Mouse (Mus musculus) kidney, embryonic 14.5 days (tissue): Measurements from ENCODE around the gene Hist1h4h. TPM values are rescaled to one million over a fixed set of nuclear protein-coding genes. Genes with fewer than 3 reads are reported as not detected.
"Not testable (repeated sequence)": the region's sequence is repeated elsewhere in the genome, so short reads cannot be mapped to it uniquely, and the experiment has no call there.

Experiments used
- ATAC-seq: fragments of 200-750 bp; cut with Nextera tagmentation; 2 replicates; pipeline ENCODE4 v1.8.0; 2017; ENCODE audit warnings: moderate number of reproducible peaks, mild to moderate bottlenecking, moderate TSS enrichment, moderate library complexity; ENCODE audit not compliant: low FRiP score, low TSS enrichment
- H3K27ac ChIP-seq: fragments of 300-500 bp; sonication (generic); 2 replicates; pipeline ENCODE4 v1.5.1; 2014; ENCODE audit warnings: low read depth, mild to moderate bottlenecking, low read length, moderate library complexity, mixed read lengths
- H3K27me3 ChIP-seq: fragments of 300-500 bp; sonication (generic); 2 replicates; pipeline ENCODE4 v1.6.1; 2014; ENCODE audit warnings: mild to moderate bottlenecking, low read length; ENCODE audit not compliant: control insufficient read depth, insufficient read depth
- H3K36me3 ChIP-seq: fragments of 300-500 bp; sonication (generic); 2 replicates; pipeline ENCODE4 v1.6.1; 2014; ENCODE audit warnings: low read length, mixed read lengths; ENCODE audit not compliant: control insufficient read depth, insufficient read depth
- H3K4me1 ChIP-seq: fragments of 300-500 bp; sonication (generic); 2 replicates; pipeline ENCODE4 v1.6.1; 2014; ENCODE audit warnings: low read length, mixed read lengths; ENCODE audit not compliant: control insufficient read depth, insufficient read depth
- H3K4me2 ChIP-seq: fragments of 300-500 bp; sonication (generic); replicated peaks from 2 replicates; pipeline ENCODE4 v1.6.1; 2014; ENCODE audit warnings: low read depth, mild to moderate bottlenecking, low read length
- H3K4me3 ChIP-seq: fragments of 300-500 bp; sonication (generic); 2 replicates; pipeline ENCODE4 v1.5.1; 2014; ENCODE audit warnings: mild to moderate bottlenecking, low read length
- H3K9ac ChIP-seq: fragments of 300-500 bp; sonication (generic); 2 replicates; pipeline ENCODE4 v1.6.1; 2014; ENCODE audit warnings: low read depth, mild to moderate bottlenecking, low read length, moderate library complexity
- H3K9me3 ChIP-seq: fragments of 300-500 bp; sonication (generic); 2 replicates; pipeline ENCODE4 v1.6.1; 2016; ENCODE audit warnings: low read length; ENCODE audit not compliant: control insufficient read depth
- WGBS: fragments of 180-500 bp; shearing (Covaris S2); extraction: QIAGEN DNeasy Blood & Tissue Kit; methylation state at CpG from one replicate; pipeline ENCODE4 v1.1.7; 2014; 5-methylcytosine and 5-hydroxymethylcytosine counted together
- polyA plus RNA-seq: library from polyadenylated mRNA; unstranded; fragments of >200 nt; fragmentation: Nextera tagmentation; extraction: Ambion mirVana; gene quantifications from 2 replicates; pipeline ENCODE4 v1.2.1, GENCODE M21; 2014

The Hist1h4h gene
- polyA plus RNA-seq, 1 experiment from 2014 or later = 6.1 TPM

- ATAC-seq = no peak
- 17% methylated on average over 7 of the region's 7 CpGs for WGBS
- peak overlapping the region; percentile 62 for H3K4me3 ChIP-seq
- peak overlapping the region; percentile 99 for H3K27ac ChIP-seq
- H3K9ac ChIP-seq = peak overlapping the region; percentile 89
- H3K4me1 ChIP-seq = peaks cover 16% of the 10 kb centered on the region
- H3K9me3 ChIP-seq = no peaks in the 10 kb centered on the region
- no peaks in the 10 kb centered on the region for H3K27me3 ChIP-seq
- no peaks in the 10 kb centered on the region for H3K36me3 ChIP-seq
- H3K4me2 ChIP-seq = peak overlapping the region; percentile 69
These were observed 5.4 kb downstream of the Hist1h4h start for GRCm38 (mm10) chr13:23536076-23536822.

GRCm38 (mm10) chr13:23537006-23537710 is 6.3 kb downstream of the Hist1h4h start:
- WGBS = 68% methylated on average over 3 of the region's 3 CpGs
- no peaks in the 10 kb centered on the region for H3K36me3 ChIP-seq
- no peaks in the 10 kb centered on the region for H3K27me3 ChIP-seq
- ATAC-seq = no peak
- H3K9ac ChIP-seq = peak overlapping the region; percentile 89; the same call in 1 of the 2 replicates
- H3K9me3 ChIP-seq = no peaks in the 10 kb centered on the region
- peak overlapping the region; percentile 62 for H3K4me3 ChIP-seq
- H3K4me1 ChIP-seq = peaks cover 16% of the 10 kb centered on the region
- H3K4me2 ChIP-seq = peak overlapping the region; percentile 69
- no peak overlapping the region for H3K27ac ChIP-seq

- Histone ChIP-seq H3K4me3 (no peak overlapping the region), H3K36me3 (no peaks in the 10 kb centered on the region), H3K9me3 (no peaks in the 10 kb centered on the region), H3K4me1 (peaks cover 10% of the 10 kb centered on the region), H3K27ac (no peak overlapping the region), H3K27me3 (no peaks in the 10 kb centered on the region), H3K4me2 (no peak overlapping the region), H3K9ac (no peak overlapping the region)
- 72% methylated on average over 5 of the region's 5 CpGs for WGBS
- ATAC-seq = no peak
These were observed 7.4 kb downstream of the Hist1h4h start for GRCm38 (mm10) chr13:23538249-23538648.

GRCm38 (mm10) chr13:23539821-23540220 is 9.0 kb downstream of the Hist1h4h start:
- not testable (repeated sequence) for H3K36me3 ChIP-seq, H3K27ac ChIP-seq, H3K9ac ChIP-seq, H3K27me3 ChIP-seq, H3K4me1 ChIP-seq, H3K4me3 ChIP-seq, ATAC-seq, H3K9me3 ChIP-seq, H3K4me2 ChIP-seq
- 68% methylated on average over 1 of the region's 1 CpGs for WGBS

- H3K9me3 ChIP-seq = no peaks in the 10 kb centered on the region
- H3K27me3 ChIP-seq = no peaks in the 10 kb centered on the region
- no peak overlapping the region for H3K27ac ChIP-seq
- H3K4me2 ChIP-seq = no peak overlapping the region
- no peak overlapping the region for H3K9ac ChIP-seq
- H3K4me1 ChIP-seq = peaks cover 5% of the 10 kb centered on the region
- no peaks in the 10 kb centered on the region for H3K36me3 ChIP-seq
- no peak for ATAC-seq
- WGBS = 90% methylated on average over 3 of the region's 3 CpGs
- no peak overlapping the region for H3K4me3 ChIP-seq
These were observed 10.6 kb downstream of the Hist1h4h start for GRCm38 (mm10) chr13:23541497-23541896.

GRCm38 (mm10) chr13:23542225-23542980 is 11.6 kb downstream of the Hist1h4h start:
- not testable (repeated sequence) for H3K4me1 ChIP-seq, H3K36me3 ChIP-seq, ATAC-seq, H3K27me3 ChIP-seq, H3K9me3 ChIP-seq
- 11% methylated on average over 3 of the region's 3 CpGs for WGBS
- peak overlapping the region; percentile 68 for H3K9ac ChIP-seq
- peak overlapping the region; percentile 88 for H3K27ac ChIP-seq
- peak overlapping the region; percentile 44 for H3K4me3 ChIP-seq
- peak overlapping the region; percentile 76 for H3K4me2 ChIP-seq

- H3K4me1 ChIP-seq, H3K27me3 ChIP-seq, H3K9me3 ChIP-seq, H3K36me3 ChIP-seq: not testable (repeated sequence)
- H3K4me2 ChIP-seq = peak within 1 kb of the TSS; percentile 76
- H3K9ac ChIP-seq = peak within 1 kb of the TSS; percentile 69
- peak within 1 kb of the TSS; percentile 97 for H3K27ac ChIP-seq
- H3K4me3 ChIP-seq = peak within 1 kb of the TSS; percentile 46
- peak; percentile 96 for ATAC-seq
- under 1% methylated on average over 24 of the region's 42 CpGs for WGBS
These were observed 12.3 kb downstream of the Hist1h4h start, which contains the start of gene Hist1h2bh for GRCm38 (mm10) chr13:23542999-23543607. Hist1h2bh (minus strand) TSS chr13:23543392.

- no peaks in the 10 kb centered on the region for H3K4me1 ChIP-seq
- peak within 1 kb of the TSS; percentile 76 for H3K4me2 ChIP-seq
- peak within 1 kb of the TSS; percentile 46 for H3K4me3 ChIP-seq
- under 1% methylated on average over 30 of the region's 45 CpGs for WGBS
- H3K36me3 ChIP-seq = no peaks in the 10 kb centered on the region
- peak; percentile 95 for ATAC-seq
- no peaks in the 10 kb centered on the region for H3K9me3 ChIP-seq
- H3K9ac ChIP-seq = peak within 1 kb of the TSS; percentile 69
- H3K27ac ChIP-seq = peak within 1 kb of the TSS; percentile 97
- H3K27me3 ChIP-seq = no peaks in the 10 kb centered on the region
These were observed 13.3 kb downstream of the Hist1h4h start, which contains the start of gene Hist1h3f for GRCm38 (mm10) chr13:23543965-23544786. Hist1h3f (plus strand) TSS chr13:23544052.
